ENCODE assay signal across 8 mouse cellular contexts in the genomic region with DNA sequence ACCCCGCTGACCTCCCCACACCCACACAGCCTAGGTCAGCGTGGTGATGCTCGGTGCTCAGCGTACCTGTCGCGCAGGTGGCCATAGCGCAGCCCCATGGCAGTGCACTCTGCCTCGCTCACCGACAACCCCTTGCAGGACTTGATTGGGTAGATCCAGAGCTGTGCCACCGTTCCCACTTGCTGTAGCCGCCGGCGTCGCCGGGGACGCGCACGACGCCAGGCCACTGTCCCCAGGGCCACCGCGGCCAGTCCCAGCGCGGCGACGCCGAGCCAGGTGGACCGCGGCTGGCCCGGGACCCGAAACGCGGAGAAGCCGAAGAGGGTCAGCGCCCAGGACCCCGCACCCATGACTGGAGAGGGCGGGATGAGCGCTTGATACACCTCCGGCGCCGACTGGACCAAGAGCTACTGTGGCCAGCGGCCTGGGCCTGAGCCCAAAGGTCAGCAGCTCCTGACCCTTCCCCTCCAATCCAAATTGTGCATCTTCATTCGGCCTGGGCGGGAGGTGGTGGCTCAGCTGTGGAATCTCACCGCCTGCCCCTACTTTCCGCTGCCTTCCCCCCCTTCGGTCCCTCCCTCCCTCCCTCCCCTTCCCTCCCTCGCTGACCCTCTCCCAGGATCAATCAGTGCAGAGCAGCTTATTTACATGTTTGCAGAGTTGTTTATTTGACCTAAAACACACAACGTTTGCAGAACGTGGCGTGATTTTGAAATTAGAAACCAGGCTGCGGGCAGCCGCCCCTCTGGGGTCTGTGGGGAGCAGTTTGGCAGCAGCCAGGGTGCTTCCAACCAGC. TPM values are rescaled to one million over a fixed set of nuclear protein-coding genes. Genes with fewer than 3 reads are reported as not detected.
DNase-seq lines count a peak whose midpoint lies in the region; ATAC-seq and TF ChIP-seq lines count a peak whose summit lies in the region.

Gene Marc1 (minus strand): TSS at position 534 of the 796 bp plus-strand sequence.

- intact Hi-C loops in left cerebral cortex, postnatal 36 days (cut with DNase I) = no loop called here

- peak within 1 kb of the TSS; percentile 58 for H3K4me2 ChIP-seq in hindbrain, postnatal 0 days (ENCODE audit: low read depth, low read length)
- H3K4me2 ChIP-seq in liver, embryonic 12.5 days = peak within 1 kb of the TSS; percentile 56
- peak within 1 kb of the TSS; percentile 47 for H3K4me2 ChIP-seq in stomach, postnatal 0 days (replicated peaks; ENCODE audit: low read depth)

- TF ChIP-seq EP300 in stomach, postnatal 0 days (optimal IDR thresholded peaks at IDR 0.05) = no peak

- peaks cover 2 to 3% of the 10 kb centered on the region in 2 experiments; a peak in 1 of 4 replicates for H3K4me1 ChIP-seq in ES-E14 (ENCODE audit: control insufficient read depth in 2 of 2, insufficient read depth in 2 of 2, low read length in 2 of 2, poor library complexity in 1 of 2)
- H3K4me1 ChIP-seq in cortical plate, adult 2 months (ENCODE audit: control insufficient read depth, insufficient read depth, low read length) = no peaks in the 10 kb centered on the region
- peaks cover 6% of the 10 kb centered on the region; the same call in 1 of the 2 replicates for H3K4me1 ChIP-seq in hindbrain, postnatal 0 days (ENCODE audit: insufficient read depth, low read length)
- peaks cover 21% of the 10 kb centered on the region for H3K4me1 ChIP-seq in liver, embryonic 12.5 days
- H3K4me1 ChIP-seq in stomach, postnatal 0 days (replicated peaks; ENCODE audit: control insufficient read depth, insufficient read depth) = 0 out of 2 replicates have a peak, but pooled peaks cover 3% of the 10 kb centered on the region

- in situ Hi-C loops in ES-E14 (cut with MboI; ENCODE audit: low sequenced_read_pairs in 2 of 2, unreplicated experiment in 2 of 2) = no loop called here

- no peak for TF ChIP-seq POLR2A in cortical plate, adult 2 months (IDR thresholded peaks at IDR 0.05; ENCODE audit: extremely low read depth, insufficient read depth, low read length)

- no peaks in the 10 kb centered on the region for H3K27me3 ChIP-seq in hindbrain, postnatal 0 days (ENCODE audit: insufficient read depth, low read length)
- H3K27me3 ChIP-seq in liver, embryonic 12.5 days (replicated peaks) = peaks cover 34% of the 10 kb centered on the region
- no peaks in the 10 kb centered on the region for H3K27me3 ChIP-seq in stomach, postnatal 0 days (ENCODE audit: control insufficient read depth, insufficient read depth, low read length)

- 8% methylated on average over 52 of the region's 52 CpGs for WGBS in hindbrain, postnatal 0 days
- WGBS in liver, embryonic 12.5 days (ENCODE audit: insufficient replicate concordance) = 20% methylated on average over 52 of the region's 52 CpGs
- WGBS in stomach, postnatal 0 days = 8% methylated on average over 52 of the region's 52 CpGs

- no peak for TF ChIP-seq CTCF in cortical plate, adult 2 months (IDR thresholded peaks at IDR 0.05; ENCODE audit: extremely low read depth, insufficient read depth, low read length)
- TF ChIP-seq CTCF in hindbrain, postnatal 0 days (IDR thresholded peaks at IDR 0.05; ENCODE audit: low read depth) = no peak
- no peak for TF ChIP-seq CTCF in stomach, postnatal 0 days (IDR thresholded peaks at IDR 0.05; ENCODE audit: low read depth)

- no peaks in the 10 kb centered on the region for H3K36me3 ChIP-seq in ES-E14 (ENCODE audit: control insufficient read depth, insufficient read depth, low read length, poor library complexity, severe bottlenecking)
- H3K36me3 ChIP-seq in hindbrain, postnatal 0 days (ENCODE audit: insufficient read depth, low read length) = no peaks in the 10 kb centered on the region
- H3K36me3 ChIP-seq in liver, embryonic 12.5 days = peaks cover 27% of the 10 kb centered on the region
- no peaks in the 10 kb centered on the region for H3K36me3 ChIP-seq in stomach, postnatal 0 days (ENCODE audit: control insufficient read depth, insufficient read depth, low read length)

- no peak for DNase-seq in ES-E14 (ENCODE audit: low read depth, low spot score)
- no peak for DNase-seq in hindbrain, postnatal 0 days (ENCODE audit: low spot score)
- no peak for DNase-seq in stomach, postnatal 0 days (ENCODE audit: low spot score)
- no peak for DNase-seq in left cerebral cortex, postnatal 36 days (ENCODE audit: low spot score in 2 of 2)
- DNase-seq in left cerebral cortex, adult 9 months (ENCODE audit: low spot score in 2 of 2) = no peak

- peak within 1 kb of the TSS; percentile 46; the same call in 1 of the 2 replicates for H3K9ac ChIP-seq in ES-E14 (ENCODE audit: insufficient read depth, low read depth, low read length, poor library complexity, severe bottlenecking)
- H3K9ac ChIP-seq in hindbrain, postnatal 0 days (replicated peaks; ENCODE audit: low read length) = peak within 1 kb of the TSS; percentile 31; the same call in 1 of the 2 replicates
- H3K9ac ChIP-seq in liver, embryonic 12.5 days = no peak within 1 kb of the TSS
- no peak within 1 kb of the TSS for H3K9ac ChIP-seq in stomach, postnatal 0 days (ENCODE audit: low read length)

- H3K9me3 ChIP-seq in ES-E14 (ENCODE audit: control insufficient read depth, insufficient read depth, low read depth, low read length) = no peaks in the 10 kb centered on the region
- H3K9me3 ChIP-seq in hindbrain, postnatal 0 days (ENCODE audit: low read length) = no peaks in the 10 kb centered on the region
- no peaks in the 10 kb centered on the region for H3K9me3 ChIP-seq in liver, embryonic 12.5 days (replicated peaks)
- H3K9me3 ChIP-seq in stomach, postnatal 0 days (ENCODE audit: control insufficient read depth, low read length) = no peaks in the 10 kb centered on the region

- no peak within 1 kb of the TSS for H3K27ac ChIP-seq in ES-E14 (ENCODE audit: insufficient read depth, low read depth, low read length, poor library complexity, severe bottlenecking)
- H3K27ac ChIP-seq in cortical plate, adult 2 months (ENCODE audit: insufficient read depth, low read length) = no peak within 1 kb of the TSS
- no peak within 1 kb of the TSS for H3K27ac ChIP-seq in hindbrain, postnatal 0 days
- no peak within 1 kb of the TSS for H3K27ac ChIP-seq in liver, embryonic 12.5 days
- no peak within 1 kb of the TSS for H3K27ac ChIP-seq in stomach, postnatal 0 days (replicated peaks)

- ATAC-seq in hindbrain, postnatal 0 days = peak; percentile 56; the same call in 1 of the 2 replicates
- peak; percentile 51 for ATAC-seq in liver, embryonic 12.5 days
- ATAC-seq in stomach, postnatal 0 days (ENCODE audit: low FRiP score, low TSS enrichment) = peak; percentile 38
- ATAC-seq in megakaryocyte-erythroid progenitor cell, adult 5-6 weeks (replicated peaks; ENCODE audit: low FRiP score, low TSS enrichment, poor library complexity, severe bottlenecking) = no peak

- H3K4me3 ChIP-seq in ES-E14 (ENCODE audit: insufficient read depth in 1 of 2, low read depth in 1 of 2, low read length in 2 of 2, poor library complexity in 1 of 2, severe bottlenecking in 1 of 2) = peak within 1 kb of the TSS; percentile 54 to 73
- H3K4me3 ChIP-seq in cortical plate, adult 2 months (ENCODE audit: insufficient read depth, low read length) = peak within 1 kb of the TSS; percentile 34; the same call in 1 of the 2 replicates
- peak within 1 kb of the TSS; percentile 33 for H3K4me3 ChIP-seq in hindbrain, postnatal 0 days (ENCODE audit: low read length)
- H3K4me3 ChIP-seq in liver, embryonic 12.5 days = peak within 1 kb of the TSS; percentile 41
- peak within 1 kb of the TSS; percentile 18; the same call in 1 of the 2 replicates for H3K4me3 ChIP-seq in stomach, postnatal 0 days (ENCODE audit: low read depth, low read length)

TF ChIP-seq in ES-E14, 5 proteins besides CTCF, POLR2A, EP300 and RAD21:
- TF ChIP-seq ZC3H11A (IDR thresholded peaks at IDR 0.05; ENCODE audit: borderline replicate concordance, low read depth, low read length) = no peak
- no peak for TF ChIP-seq ZNF384 (IDR thresholded peaks at IDR 0.05; ENCODE audit: low read depth, low read length)
- no peak for TF ChIP-seq CHD2 (IDR thresholded peaks at IDR 0.05; ENCODE audit: low read depth, low read length)
- TF ChIP-seq HCFC1 (IDR thresholded peaks at IDR 0.05; ENCODE audit: borderline replicate concordance, insufficient read depth, low read length) = no peak
- TF ChIP-seq MAFK (IDR thresholded peaks at IDR 0.05; ENCODE audit: insufficient read depth, low read depth, low read length) = no peak

RNA-seq across cellular contexts. Expression of gene Marc1, which starts in this region (rescaled TPM):
- 0.18 TPM in 1 of 2 replicates, not detected in the other for total RNA-seq in ES-E14 (2012; rRNA removed)
- polyA plus RNA-seq in cortical plate, adult 2 months (2012; rRNA removed) = 0.15 and 0.19 TPM in 2 replicates
- total RNA-seq in hindbrain, postnatal 0 days (2014; rRNA removed) = 0.21 TPM in 1 of 2 replicates, not detected in the other
- polyA plus RNA-seq in hindbrain, postnatal 0 days (2015; fragmentation: Nextera tagmentation; extraction: Ambion mirVana) = 0.25 and 0.33 TPM in 2 replicates
- 7.2 and 7.3 TPM in 2 replicates for polyA plus RNA-seq in liver, embryonic 12.5 days (2016; fragmentation: Nextera tagmentation; extraction: Ambion mirVana)
- polyA plus RNA-seq in stomach, postnatal 0 days (2015; fragmentation: Nextera tagmentation; extraction: Ambion mirVana) = 0.32 and 0.65 TPM in 2 replicates
- not detected in 2 replicates for total RNA-seq in megakaryocyte-erythroid progenitor cell, adult 5-6 weeks (2014; fragmentation: Nextera tagmentation)
- total RNA-seq in megakaryocyte-erythroid progenitor cell, adult 5-6 weeks (2017) = not detected in 2 replicates
- under 1 TPM in 1 of 2 experiments, not detected in 1; 0.18 TPM for total RNA-seq in left cerebral cortex, postnatal 36 days (2021)

Comparison
In these comparisons a context has a peak if more than half of its experiments do, and no peak if none do; other contexts are left out.
1. Peak in ATAC-seq, H3K4me3 ChIP-seq, H3K9ac ChIP-seq and H3K4me2 ChIP-seq in hindbrain, postnatal 0 days; RNA of the gene not detected or under 1 TPM.
2. Peak in ATAC-seq, H3K4me3 ChIP-seq and H3K4me2 ChIP-seq in stomach, postnatal 0 days; RNA of the gene not detected or under 1 TPM.